Mouse (Mus musculus) macrophage (primary cell): ENCODE measurements around the gene Tmem102. TPM values are rescaled to one million over a fixed set of nuclear protein-coding genes. Genes with fewer than 3 reads are reported as not detected.

ENCODE experiments used
- H3K27ac ChIP-seq: fragments of 350-480 bp; formaldehyde crosslinking; 2 replicates; pipeline ENCODE4 v1.9.0; 2021
- H3K36me3 ChIP-seq: fragments of 350-480 bp; formaldehyde crosslinking; 2 replicates; pipeline ENCODE4 v1.9.0; 2021; ENCODE audit errors: inconsistent target
- H3K4me3 ChIP-seq: fragments of 350-480 bp; formaldehyde crosslinking; 2 replicates; pipeline ENCODE4 v1.9.0; 2021; ENCODE audit errors: inconsistent target
- H3K79me2 ChIP-seq: fragments of 350-480 bp; formaldehyde crosslinking; 2 replicates; pipeline ENCODE4 v1.9.0; 2021; ENCODE audit errors: inconsistent target
- WGBS: methylation state at CpG from one replicate; pipeline ENCODE4 v1.1.7; 2026; ENCODE audit warnings: inconsistent platforms; ENCODE audit not compliant: missing documents; 5-methylcytosine and 5-hydroxymethylcytosine counted together
- polyA plus RNA-seq: library from polyadenylated mRNA; stranded (reverse); fragments of 250-400 nt; gene quantifications from 3 replicates; pipeline ENCODE4 v1.2.4, GENCODE M21; 2018; ENCODE audit warnings: inconsistent platforms
- total RNA-seq, 78 experiments: library from RNA; depleted of rRNA; stranded (reverse); fragments of 250-400 nt; gene quantifications; 1 replicate in 9 of 78; 2 replicates in 24 of 78; 3 replicates in 43 of 78; 4 replicates in 2 of 78; pipeline ENCODE4 v1.2.4; 2018; ENCODE audit warnings: inconsistent platforms in 56 of 78

Tmem102 gene
- total RNA-seq (2018; cell fraction: chromatin; rRNA removed) = not detected
- total RNA-seq (2018; cell fraction: cytosol; rRNA removed) = not detected
- not detected for total RNA-seq (2018; cell fraction: nucleus; rRNA removed)
- polyA plus RNA-seq = not detected in 3 replicates

DNA sequence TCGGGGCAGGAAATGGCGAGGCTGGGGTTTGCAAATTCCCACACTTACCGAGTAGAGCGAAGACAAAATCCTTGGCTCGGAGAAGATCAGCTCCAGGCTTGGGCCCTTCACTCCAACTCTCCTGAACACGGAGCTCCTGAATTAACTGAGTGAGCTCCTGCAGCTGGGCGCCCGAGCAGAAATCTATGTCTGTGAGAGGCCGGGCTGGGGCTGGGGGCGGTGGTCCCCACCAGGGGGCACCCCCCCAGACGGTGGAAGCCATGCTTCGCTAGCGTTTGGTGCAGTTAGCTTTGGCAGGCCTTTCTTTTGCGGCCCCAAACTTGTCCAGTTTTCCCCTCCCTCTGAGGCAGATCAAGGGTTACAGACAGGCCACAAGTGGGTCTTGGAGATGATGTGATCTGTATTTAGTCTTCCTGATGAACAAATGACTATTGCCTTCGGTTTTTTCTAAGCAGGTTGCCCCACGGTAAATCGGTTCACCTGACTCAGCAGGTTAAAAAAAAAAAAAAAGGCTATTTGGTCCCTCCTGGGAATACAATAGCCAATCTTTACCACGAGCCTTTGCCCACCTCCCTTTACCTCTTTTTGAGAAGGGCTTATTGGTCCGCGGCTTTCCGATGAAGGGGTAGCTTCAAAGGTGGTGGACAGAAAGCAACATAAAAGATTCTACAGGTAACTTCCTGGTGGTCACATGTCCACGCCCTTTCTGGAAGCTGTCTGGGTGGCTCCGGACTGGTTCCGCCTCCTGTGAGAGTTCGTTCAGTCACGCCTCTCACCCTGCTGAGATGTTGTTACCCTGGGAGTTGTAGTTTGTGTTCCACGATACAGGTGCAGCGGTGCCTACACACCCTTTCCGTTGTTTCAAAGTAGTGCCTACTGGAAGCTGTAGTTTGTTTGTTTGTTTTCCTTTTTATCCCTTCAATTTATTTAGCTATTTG is at the start of gene Tmem102:
TSS of gene Tmem102 (minus strand) at position 653 of the 938 bp plus-strand sequence.
- no peaks in the 10 kb centered on the region for H3K36me3 ChIP-seq
- WGBS = 64% methylated on average over 29 of the region's 29 CpGs
- no peaks in the 10 kb centered on the region for H3K79me2 ChIP-seq
- H3K27ac ChIP-seq = no peak within 1 kb of the TSS
- H3K4me3 ChIP-seq = no peak within 1 kb of the TSS

DNA sequence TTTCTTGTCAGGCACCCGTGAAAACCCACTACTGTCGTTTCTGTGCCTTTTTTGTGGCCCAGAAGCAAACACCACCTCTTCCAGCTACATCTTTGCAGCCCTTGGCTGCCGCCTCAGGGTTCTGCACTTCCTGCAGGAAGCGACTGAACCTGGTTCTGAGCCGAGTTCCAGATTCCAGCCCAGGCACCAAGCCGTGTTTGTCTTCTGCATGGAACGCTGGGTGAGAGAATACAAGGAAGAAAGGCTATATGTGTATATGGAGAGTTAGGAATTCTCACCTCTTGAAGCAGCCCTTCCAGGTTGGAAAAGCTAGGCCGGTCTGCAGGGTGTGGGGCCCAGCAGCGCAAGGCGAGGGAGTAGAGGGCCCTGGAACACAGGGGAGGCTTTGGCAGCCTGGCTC is 49.3 kb upstream of the Tmem102 start:
- H3K36me3 ChIP-seq = peaks cover 15% of the 10 kb centered on the region; the same call in 1 of the 2 replicates
- no peak overlapping the region for H3K4me3 ChIP-seq
- no peaks in the 10 kb centered on the region for H3K79me2 ChIP-seq
- H3K27ac ChIP-seq = no peak overlapping the region
- 64% methylated on average over 10 of the region's 10 CpGs for WGBS

DNA sequence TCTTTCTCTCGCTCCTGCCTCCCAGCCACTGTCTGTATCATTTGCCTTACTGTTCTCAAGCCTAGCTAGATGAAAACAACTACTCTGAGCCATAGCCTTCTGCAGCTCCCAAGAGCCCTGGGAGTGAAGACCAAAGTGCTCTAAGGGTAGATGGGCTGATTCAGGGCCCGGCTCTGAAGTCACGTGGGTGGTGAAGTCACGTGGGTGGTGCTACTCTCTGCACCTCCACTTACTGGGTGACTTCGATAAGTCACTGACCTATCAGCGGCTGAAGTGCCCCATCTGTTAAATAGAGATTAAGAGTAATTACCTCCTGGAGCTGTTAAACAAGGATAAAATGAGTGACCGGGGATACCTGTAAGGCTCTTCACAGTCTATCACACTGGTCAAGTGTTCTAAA is 48.6 kb upstream of the Tmem102 start:
- H3K27ac ChIP-seq = no peak overlapping the region
- no peak overlapping the region for H3K4me3 ChIP-seq
- peaks cover 15% of the 10 kb centered on the region; the same call in 1 of the 2 replicates for H3K36me3 ChIP-seq
- no peaks in the 10 kb centered on the region for H3K79me2 ChIP-seq
- 39% methylated on average over 7 of the region's 7 CpGs for WGBS

DNA sequence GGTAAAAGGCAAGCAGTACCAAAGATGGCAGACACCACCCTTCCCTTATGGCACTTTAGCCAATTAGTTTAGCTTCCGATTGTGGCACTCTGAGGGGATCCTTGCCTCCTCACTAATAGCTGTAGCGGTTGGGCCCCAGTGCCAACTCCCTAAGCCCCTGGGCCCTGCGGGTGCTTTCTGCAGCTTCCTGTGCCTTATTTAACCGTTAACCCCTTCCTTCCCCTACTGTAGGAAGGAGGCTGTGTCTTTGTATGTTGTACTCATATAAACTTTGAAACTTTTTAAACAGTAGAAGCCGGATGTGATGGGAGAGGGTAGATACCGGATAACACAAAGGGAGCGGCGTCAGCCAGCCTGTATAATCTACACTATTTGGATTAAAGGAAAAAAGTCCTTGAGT is 45.3 kb upstream of the Tmem102 start:
- Histone ChIP-seq H3K79me2 (no peaks in the 10 kb centered on the region; the same call in 1 of the 2 replicates), H3K27ac (no peak overlapping the region), H3K36me3 (peaks cover 15% of the 10 kb centered on the region; the same call in 1 of the 2 replicates), H3K4me3 (no peak overlapping the region)
- 41% methylated on average over 8 of the region's 8 CpGs for WGBS

DNA sequence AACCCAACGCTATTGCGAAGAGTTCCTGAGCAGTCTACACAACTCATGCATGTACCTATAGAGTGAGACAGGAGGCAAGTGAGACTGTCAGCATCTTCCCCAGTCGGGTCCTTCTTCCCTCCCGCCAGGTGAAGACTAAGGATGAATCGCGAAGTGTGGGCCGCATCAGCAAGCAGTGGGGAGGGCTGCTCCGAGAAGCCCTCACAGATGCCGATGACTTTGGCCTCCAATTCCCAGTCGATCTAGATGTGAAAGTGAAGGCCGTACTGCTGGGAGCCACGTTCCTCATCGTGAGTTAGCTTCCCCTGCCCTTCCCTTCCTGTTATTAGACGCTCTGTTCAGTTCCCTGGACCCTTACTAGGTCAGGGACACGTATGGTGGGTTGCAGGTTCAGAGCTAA is 44.5 kb upstream of the Tmem102 start:
- WGBS = 75% methylated on average over 15 of the region's 15 CpGs

DNA sequence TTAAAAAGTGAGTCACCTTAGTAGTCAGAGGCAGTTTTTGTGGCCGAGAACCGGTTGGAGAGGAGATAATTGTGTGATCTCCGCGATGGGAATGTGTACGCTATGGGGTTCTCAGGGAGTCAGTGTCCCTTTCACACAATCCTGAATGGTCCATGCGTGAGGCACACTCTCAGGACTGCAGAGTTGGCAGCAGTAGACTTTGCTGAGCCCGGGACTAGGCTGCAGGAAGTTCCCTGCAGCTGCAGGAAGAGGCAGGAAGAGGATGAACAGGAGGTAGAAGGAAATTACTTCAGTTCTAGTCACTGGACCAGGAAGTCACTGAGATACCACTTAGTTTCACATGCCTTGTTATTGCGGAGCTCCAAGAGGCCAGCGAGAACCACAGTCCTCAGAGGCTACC is 43.7 kb upstream of the Tmem102 start:
- WGBS = 56% methylated on average over 9 of the region's 9 CpGs
- H3K27ac ChIP-seq = peak overlapping the region; percentile 55
- no peak overlapping the region for H3K4me3 ChIP-seq
- peaks cover 15% of the 10 kb centered on the region; the same call in 1 of the 2 replicates for H3K36me3 ChIP-seq
- H3K79me2 ChIP-seq = no peaks in the 10 kb centered on the region; the same call in 1 of the 2 replicates

More for the DNA sequence above, 44.5 kb upstream of the Tmem102 start:
- no peaks in the 10 kb centered on the region; the same call in 1 of the 2 replicates for H3K79me2 ChIP-seq
- peak overlapping the region; percentile 55 for H3K27ac ChIP-seq
- H3K4me3 ChIP-seq = no peak overlapping the region
- peaks cover 15% of the 10 kb centered on the region; the same call in 1 of the 2 replicates for H3K36me3 ChIP-seq

DNA sequence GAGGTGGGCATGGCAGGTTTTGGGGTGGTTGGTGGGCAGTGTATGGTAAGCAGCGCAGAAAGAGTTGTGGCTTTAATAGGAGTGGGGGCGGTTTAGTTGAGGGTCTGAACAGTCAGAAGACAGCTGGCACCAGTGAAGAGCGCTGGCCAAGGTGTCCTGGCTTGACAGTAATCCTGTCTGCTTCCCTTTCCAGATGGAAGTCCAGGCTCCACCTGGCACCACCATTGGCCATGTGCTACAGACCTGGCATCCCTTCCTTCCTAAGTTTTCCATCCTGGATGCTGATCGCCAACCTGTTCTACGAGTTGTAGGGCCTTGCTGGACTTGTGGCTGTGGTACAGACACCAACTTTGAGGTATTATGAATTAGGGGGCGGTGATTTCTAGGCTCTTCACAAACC is 42.6 kb upstream of the Tmem102 start:
- Histone ChIP-seq H3K27ac (no peak overlapping the region), H3K79me2 (no peaks in the 10 kb centered on the region; the same call in 1 of the 2 replicates), H3K4me3 (no peak overlapping the region), H3K36me3 (peaks cover 15% of the 10 kb centered on the region; the same call in 1 of the 2 replicates)
- 98% methylated on average over 6 of the region's 6 CpGs for WGBS

DNA sequence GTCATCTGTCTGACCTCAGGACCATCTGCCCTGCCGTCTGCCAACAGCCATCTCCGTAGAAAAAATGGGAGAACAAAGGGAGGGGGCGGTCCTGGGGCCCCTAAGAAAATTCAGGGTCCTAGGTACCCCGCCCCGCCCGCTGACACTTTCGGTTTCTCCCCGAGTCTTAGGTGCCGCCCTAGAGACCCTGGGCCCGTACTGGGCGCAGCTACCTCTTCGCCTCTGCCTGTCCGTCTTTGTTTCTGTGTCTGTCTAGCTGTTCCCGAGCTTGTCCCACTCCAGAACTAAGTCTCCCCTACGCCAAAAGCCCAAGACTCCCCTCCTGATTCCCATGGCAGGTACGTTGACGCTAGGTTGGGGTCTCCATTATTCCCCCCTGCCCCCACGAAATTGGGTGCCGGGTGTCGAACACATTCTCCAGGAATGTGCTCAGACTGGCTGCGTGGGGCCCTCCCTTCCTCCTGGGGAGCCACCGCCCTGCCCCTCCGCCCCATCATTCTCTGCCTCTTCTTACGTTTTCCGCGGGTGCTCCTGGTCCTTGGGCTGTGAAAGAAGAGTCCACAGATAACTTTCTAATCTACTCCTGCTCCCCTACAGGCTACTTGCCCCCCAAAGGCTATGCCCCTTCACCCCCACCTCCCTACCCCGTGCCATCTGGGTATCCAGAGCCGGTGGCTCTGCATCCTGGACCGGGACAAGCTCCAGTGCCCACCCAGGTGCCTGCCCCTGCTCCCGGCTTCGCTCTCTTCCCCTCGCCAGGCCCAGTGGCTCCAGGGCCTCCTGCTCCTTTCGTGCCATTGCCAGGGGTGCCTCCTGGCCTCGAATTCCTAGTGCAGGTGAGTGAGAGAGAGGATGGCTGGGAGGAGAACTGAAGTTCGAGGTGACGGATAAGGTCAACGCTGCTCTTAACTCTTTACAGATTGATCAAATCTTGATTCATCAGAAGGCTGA is 41.6 kb upstream of the Tmem102 start:
- peak overlapping the region; percentile 56 for H3K27ac ChIP-seq

DNA sequence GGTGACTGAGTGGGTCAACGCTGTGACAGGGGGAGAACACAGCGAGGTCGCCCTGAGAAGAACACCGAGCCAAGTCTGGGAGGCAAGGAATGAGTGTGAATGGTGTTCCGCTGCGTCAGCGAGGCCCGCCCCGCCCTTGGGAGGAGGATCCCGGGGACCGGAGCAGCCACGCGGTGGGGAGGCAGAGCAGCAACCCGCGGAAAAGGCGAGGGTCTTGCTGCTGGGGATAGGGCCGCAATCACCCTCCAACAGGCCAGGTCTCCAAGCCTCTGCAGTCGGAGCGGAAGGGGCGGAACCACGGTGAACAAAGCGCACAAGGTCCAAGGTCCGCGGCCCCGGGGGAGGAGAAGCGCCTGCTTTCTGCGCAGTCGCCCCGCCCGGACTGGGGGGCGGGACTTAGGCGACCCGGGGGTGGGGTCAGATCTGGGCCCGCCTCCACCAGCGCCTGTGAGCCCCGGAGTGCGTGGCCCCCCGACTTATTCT is 40.8 kb upstream of the Tmem102 start, which contains the start of gene Plscr3:
TSS of gene Plscr3 (plus strand) at position 179 of the 483 bp plus-strand sequence.
- Histone ChIP-seq H3K36me3 (peaks cover 7% of the 10 kb centered on the region; the same call in 1 of the 2 replicates), H3K27ac (peak within 1 kb of the TSS; percentile 57), H3K4me3 (peak within 1 kb of the TSS; percentile 88), H3K79me2 (no peaks in the 10 kb centered on the region; the same call in 1 of the 2 replicates)
- under 1% methylated on average over 38 of the region's 38 CpGs for WGBS

More for the DNA sequence above, 41.6 kb upstream of the Tmem102 start:
- 12% methylated on average over 37 of the region's 37 CpGs for WGBS
- H3K36me3 ChIP-seq = peaks cover 15% of the 10 kb centered on the region; the same call in 1 of the 2 replicates
- peak overlapping the region; percentile 88 for H3K4me3 ChIP-seq
- no peaks in the 10 kb centered on the region; the same call in 1 of the 2 replicates for H3K79me2 ChIP-seq

DNA sequence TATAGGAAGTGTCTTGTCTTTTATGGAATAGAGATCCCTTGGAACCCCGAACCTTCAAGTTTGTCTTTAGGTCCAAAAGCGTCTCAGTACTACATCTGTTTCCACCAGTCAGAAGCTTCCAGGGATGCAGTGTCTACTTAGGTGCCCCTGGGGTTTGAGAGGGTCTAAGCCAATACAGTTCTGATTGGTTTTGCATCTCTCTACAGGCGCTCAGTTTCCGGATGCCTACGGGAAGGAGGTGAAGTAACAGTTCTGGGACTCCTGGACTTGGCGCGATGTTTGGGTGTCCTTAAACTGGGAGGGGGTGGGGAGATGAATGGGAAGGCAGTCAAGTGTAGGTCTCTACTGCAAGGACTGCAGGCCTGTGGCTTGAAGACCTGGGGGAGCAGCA is 33.3 kb upstream of the Tmem102 start:
- peak overlapping the region; percentile 88 for H3K4me3 ChIP-seq
- WGBS = 8% methylated on average over 7 of the region's 7 CpGs
- peaks cover 14% of the 10 kb centered on the region for H3K79me2 ChIP-seq
- no peaks in the 10 kb centered on the region for H3K36me3 ChIP-seq
- peak overlapping the region; percentile 78 for H3K27ac ChIP-seq

DNA sequence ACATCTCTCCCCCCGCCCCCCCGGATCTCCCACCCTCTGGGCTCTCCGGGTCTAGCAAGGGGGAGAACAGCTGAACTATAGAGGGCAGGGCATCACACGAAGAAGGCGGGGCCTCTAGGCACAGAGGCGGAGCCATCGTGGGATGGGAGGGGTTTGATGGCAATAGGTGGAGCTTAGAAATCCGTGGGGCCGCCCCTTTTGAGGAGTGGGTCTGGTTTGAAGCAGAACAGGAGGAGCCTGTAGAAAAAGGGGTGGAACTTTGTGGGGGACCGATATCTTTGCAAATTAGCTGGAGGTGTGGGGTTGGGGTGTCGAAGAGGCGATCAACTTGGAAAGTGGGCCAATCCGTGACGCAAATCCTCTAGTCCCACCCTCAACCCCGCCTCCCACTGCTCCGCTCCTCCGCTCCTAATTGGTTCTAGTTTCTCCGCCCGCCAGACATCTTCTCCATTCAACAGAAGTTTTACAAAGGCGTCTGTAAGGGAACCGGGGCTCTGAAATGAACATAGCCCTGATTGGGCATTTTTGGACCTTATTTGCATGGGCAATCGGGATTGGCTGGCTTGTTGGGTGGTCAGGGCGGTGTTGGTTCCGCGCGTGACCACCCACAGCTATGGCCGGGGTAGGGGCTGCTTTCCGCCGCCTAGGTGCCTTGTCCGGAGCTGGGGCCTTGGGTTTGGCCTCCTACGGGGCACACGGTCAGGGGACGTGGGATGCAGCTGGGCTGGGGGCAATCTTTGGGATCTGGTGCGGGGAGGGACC is 32.7 kb upstream of the Tmem102 start, which contains the start of gene Tmem256:
TSS of gene Tmem256 (plus strand) at position 563 of the 762 bp plus-strand sequence.
- Histone ChIP-seq H3K79me2 (peaks cover 14% of the 10 kb centered on the region), H3K27ac (peak within 1 kb of the TSS; percentile 78), H3K36me3 (no peaks in the 10 kb centered on the region), H3K4me3 (peak within 1 kb of the TSS; percentile 88)
- WGBS = 1% methylated on average over 32 of the region's 34 CpGs

DNA sequence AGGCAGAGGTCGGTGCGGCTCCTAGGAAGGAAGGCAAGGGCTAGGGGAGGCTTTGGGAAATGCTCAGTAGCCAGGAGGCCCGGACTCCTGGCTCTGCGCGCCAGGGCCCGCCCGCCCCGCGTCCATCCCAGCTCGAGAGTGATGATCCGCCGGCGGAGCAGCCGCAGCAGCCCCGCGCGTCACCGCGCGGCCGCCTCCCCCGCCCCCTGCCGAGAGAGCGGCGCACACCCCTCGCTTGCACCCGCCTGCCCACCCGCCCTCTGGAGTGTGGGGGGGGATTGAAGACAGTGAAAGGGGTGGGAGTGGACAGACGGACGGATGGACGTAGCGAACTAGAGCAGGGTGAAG is 32.2 kb upstream of the Tmem102 start, which contains the start of gene Nlgn2:
TSS of gene Nlgn2 (minus strand) at position 181 of the 348 bp plus-strand sequence.
- Histone ChIP-seq H3K4me3 (peak within 1 kb of the TSS; percentile 88), H3K27ac (peak within 1 kb of the TSS; percentile 78), H3K36me3 (no peaks in the 10 kb centered on the region), H3K79me2 (peaks cover 14% of the 10 kb centered on the region)
- WGBS = 0% methylated on average over 27 of the region's 32 CpGs
